Mouse (Mus musculus): ENCODE results near the gene Rpl14.
"Not testable (repeated sequence)": the region's sequence is repeated elsewhere in the genome, so short reads cannot be mapped to it uniquely, and the experiment has no call there.

Rpl14 gene

DNA sequence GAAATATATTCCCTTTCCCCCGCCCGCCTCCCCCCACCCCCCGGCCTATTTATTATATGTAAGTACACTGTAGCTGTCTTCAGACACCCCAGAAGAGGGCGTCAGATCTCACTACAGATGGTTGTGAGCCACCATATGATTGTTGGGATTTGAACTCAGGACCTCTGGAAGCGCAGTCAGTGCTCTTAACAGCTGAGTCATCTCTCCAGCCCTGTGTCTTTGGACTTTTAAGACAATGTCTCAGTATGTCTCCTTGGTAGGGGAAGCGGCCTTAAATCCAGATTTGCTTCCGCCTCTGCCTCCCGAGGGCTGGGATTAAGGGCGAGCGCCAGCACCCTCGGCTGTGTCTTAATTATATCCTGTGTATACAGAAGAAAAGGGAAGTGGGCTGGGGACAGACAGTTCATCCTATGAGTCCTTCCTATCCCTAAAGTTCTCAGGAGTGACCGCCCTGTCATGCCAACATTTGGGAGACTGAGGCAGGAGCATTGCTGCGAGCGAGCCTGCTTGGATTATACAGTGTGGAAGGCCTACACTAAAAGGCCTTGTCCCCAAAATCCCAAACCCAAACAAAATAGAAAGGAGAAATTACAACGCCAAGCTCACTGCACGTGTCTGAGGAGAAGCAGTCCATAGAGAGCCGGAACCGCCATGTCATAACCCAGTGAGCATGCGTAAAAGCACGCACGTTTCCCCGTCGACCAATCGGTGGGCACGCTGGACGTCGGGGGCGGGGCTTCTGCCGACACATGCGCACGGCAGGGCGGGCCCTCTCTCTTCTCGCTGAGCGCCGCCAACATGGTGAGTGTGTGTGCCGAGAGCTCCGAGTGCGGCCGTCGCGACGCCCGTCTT, at the start of gene Rpl14:
Rpl14 (plus strand) TSS at position 704 of the 852 bp plus-strand sequence.
- DNase-seq: peak; percentile 98

DNA sequence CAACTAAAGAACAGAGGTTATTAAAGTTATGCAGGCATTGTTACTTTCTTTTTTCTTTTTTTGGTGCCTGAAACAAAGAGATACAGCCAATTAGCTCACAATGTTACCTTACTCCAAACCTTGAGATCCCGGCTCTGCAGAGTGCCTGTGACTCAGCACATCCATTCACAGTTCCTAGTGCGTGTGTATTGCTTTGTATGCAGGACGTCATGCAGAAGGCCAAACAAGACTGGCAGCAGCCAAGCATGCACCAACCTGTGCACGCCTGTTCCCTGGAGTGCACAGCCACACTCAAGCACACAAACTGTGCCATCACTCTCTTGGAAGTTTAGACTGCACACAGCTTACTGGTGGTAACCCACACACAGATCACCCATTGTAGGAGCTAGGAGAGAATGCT, 44.0 kb upstream of the Rpl14 start:
- DNase-seq: no peak

- no peak for DNase-seq
These were observed 43.3 kb upstream of the Rpl14 start for GRCm38 (mm10) chr9:120527919-120528318.

DNA sequence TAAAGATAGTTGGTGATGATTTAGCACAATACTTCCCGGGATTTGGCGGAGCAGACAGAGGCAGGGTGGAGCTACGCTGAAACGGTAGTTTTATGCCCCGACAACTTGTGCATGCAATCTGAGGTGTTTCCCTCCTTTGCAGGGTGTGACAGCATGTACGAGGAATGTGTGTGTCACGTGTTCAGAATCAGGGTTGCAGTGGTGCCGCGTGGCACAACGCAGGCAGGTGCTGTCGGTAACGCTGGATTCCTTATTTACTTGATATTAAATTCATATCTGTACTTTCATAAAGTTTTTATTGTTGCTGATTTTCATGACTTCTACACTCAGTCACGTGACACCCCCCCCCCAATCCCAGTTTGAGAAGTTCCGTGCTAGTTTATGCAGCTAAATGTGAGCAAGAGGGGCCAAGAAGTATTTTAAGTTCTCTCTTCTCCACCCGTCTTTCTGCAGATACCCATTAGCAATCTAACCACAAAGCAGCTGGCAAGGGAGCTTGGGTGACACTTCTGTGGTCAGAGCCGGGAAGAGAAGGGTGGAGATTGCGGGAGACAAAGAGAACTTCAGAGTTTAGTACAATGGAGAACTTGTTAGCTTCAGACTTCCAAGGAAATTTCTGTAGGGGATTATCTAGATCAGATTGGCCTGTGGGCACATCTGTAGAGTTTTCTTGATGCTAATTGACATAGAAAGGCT, 42.3 kb upstream of the Rpl14 start:
- no peak for DNase-seq

DNA sequence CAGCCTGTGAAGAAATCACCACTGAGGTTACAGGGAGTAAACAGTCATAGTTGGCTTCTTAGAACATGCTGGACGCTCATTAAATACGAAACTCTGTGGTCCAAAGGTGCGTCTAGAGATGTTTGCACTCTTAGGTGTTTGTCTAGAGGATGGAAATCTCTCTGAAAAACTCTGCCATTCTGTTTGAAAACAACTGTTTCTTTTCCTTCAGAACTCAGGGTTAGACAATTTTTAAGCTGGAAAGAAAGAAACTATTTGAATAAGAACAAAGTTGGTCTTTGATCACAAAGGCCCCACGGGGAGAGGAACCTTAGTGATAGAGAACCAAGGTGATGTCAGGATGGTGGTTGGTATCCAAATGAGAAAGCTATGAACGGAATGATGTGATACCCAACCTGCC, 40.8 kb upstream of the Rpl14 start:
- DNase-seq: no peak

DNA sequence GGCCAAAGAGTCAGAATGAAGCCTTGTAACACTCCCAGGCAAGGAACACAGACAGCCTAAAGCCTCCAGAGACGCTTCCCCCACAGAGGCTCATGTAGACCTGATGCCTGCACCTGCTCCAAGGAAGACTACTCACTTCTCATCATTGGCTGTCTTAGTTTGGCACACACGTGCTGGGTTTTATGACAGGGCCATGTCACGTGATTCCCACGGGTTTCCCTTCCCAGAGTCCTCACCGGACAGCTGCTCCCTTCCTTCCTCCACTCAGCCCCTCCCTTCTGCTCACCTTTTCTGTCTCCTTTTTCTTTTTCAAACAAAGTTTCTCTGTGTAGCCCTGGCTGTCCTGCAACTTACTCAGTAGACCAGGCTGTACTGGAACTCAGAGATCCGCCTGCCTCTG, 39.2 kb upstream of the Rpl14 start:
- no peak for DNase-seq

DNA sequence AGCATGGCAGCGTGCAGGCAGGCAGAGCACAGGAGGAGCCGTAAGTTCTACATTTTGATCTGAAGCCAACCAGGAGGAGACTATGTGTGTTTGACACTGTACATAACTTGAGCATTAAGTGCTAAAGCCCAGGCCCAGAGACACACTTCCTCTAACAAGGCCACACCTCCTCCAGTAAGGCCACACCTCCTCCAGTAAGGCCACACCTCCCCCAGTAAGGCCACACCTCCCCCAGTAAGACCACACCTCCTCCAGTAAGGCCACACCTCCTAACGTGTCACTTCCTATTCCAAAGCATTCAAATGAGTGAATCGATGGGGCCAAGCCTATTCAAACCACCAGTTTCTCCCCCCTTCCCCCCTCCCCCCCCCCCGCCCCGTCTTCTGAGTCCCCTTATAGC, 38.6 kb upstream of the Rpl14 start:
- no peak for DNase-seq

GRCm38 (mm10) chr9:120533446-120533950, 37.7 kb upstream of the Rpl14 start:
- DNase-seq: not testable (repeated sequence)

DNA sequence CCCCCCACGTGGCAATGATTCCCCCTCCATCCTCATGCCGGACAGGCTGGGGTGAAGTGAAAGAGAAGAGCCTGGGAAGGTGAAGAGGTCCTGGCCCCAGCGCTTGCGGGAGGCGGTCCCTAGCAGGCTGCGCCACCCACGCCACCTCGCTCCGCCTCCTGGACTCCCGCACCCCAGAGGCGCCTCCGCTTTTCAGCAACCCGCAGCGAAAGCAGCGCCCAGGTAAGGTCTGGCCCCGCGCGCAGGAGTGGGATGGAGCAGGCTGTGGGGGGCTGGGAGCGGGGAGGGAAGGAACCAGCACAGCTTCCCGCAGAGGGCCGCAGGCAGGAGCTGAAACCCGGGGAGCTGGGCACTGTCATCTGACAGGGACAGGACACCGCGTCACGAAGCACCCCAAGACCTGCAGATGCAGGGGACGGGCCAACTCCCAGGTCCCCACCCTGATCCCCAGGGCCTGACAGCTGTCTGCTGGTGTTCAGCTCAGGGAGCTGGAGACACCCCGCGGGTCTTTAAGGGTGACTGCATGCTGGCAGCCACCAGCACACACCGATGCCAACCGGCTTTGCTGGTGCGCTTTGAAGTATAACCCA, 31.5 kb upstream of the Rpl14 start, which contains the start of gene Entpd3:
Entpd3 (plus strand) TSS at position 157 of the 590 bp plus-strand sequence.
- peak; percentile 20 for DNase-seq

- DNase-seq: no peak
These were observed 29.8 kb upstream of the Rpl14 start for GRCm38 (mm10) chr9:120541411-120541810.

DNA sequence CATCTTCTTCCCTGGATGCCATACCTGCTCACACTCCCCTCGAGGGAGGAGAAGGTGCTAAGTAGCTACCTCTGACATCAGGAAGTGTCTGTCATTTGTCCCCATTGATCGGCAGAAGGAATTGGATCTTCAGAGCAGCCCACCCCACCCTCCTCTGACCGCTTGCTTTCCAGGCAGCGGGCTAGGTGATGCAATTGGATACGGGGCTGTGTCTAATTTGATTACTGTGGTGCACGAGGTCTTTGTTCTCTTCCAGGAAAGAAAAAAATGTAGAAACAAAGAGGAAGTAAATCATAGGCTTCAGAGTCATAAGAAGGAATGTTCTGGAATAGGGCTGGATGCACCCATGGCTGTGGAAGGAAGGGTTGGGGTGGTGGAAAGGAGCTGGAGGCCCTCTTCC, 29.0 kb upstream of the Rpl14 start:
- DNase-seq: no peak

GRCm38 (mm10) chr9:120545994-120546393, 25.2 kb upstream of the Rpl14 start:
- no peak for DNase-seq

GRCm38 (mm10) chr9:120546482-120546881, 24.8 kb upstream of the Rpl14 start:
- DNase-seq: no peak

GRCm38 (mm10) chr9:120547026-120547668, 24.1 kb upstream of the Rpl14 start:
- no peak for DNase-seq

DNA sequence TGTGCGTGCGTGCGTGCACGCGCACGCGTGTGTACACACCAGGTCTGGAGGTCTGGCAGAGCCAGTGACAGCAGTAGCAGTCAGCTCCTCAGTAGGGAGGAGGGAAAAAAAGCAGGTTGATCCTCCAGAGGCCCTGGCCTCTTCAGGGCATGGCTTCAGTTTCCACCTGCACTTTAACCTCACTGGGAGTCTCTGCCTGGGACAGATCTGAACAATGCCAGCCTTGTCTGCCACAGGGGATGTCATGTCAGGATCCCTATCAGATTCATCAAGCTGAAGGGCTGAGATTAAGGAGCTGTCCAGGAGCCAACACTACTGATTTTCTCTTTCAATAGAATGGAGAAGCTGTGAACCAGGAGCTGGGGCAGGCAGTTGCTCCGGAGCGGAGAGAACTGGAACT, 20.5 kb upstream of the Rpl14 start:
- DNase-seq: no peak

- DNase-seq: no peak
These were observed 7.7 kb upstream of the Rpl14 start for GRCm38 (mm10) chr9:120563590-120563989.

GRCm38 (mm10) chr9:120564247-120564646, 7.0 kb upstream of the Rpl14 start:
- DNase-seq: no peak

- DNase-seq: no peak
These were observed 4.9 kb upstream of the Rpl14 start for GRCm38 (mm10) chr9:120566384-120566783.

DNA sequence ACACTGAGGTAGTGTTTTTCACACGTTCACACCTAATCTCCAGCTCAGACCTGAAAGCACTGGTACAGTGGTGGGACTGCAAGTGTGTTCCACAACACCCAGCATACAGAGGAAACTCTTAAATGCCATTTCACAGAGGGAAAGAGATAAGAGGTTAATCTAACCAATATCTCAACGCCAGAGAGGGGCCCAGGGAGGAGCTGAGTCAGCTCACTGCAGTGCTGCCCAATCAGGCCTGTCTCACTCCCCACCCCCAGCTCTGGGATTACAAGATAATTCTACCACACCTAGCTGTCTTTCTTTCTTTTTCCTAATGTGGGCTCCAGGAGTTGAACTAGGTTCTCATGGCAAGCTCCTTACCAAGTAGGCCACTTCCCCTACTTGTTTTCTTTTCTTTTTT, 2.3 kb upstream of the Rpl14 start:
- no peak for DNase-seq

GRCm38 (mm10) chr9:120569721-120570333, 1.4 kb upstream of the Rpl14 start:
- peak; percentile 46 for DNase-seq

GRCm38 (mm10) chr9:120570334-120570725, 914 bp upstream of the Rpl14 start:
- DNase-seq: no peak

GRCm38 (mm10) chr9:120571593-120572385, 545 bp downstream of the Rpl14 start:
- no peak for DNase-seq

Measured in kidney, postnatal 14 days (tissue).